Mouse (Mus musculus) heart, adult 2 months (tissue): ENCODE data around the gene Gramd1b.

Source experiments
- CTCF ChIP-seq: fragments of 200-600 bp; IDR thresholded peaks from 2 replicates; pipeline ENCODE4 v1.8.1; 2022; ENCODE audit warnings: antibody characterized with exemption, mild to moderate bottlenecking, moderate library complexity
- POLR2A ChIP-seq: fragments of 200-500 bp; IDR thresholded peaks from 2 replicates; pipeline ENCODE4 v1.6.1; 2011; ENCODE audit warnings: mild to moderate bottlenecking, low read depth, low read length, control low read depth; ENCODE audit not compliant: insufficient read depth

DNA sequence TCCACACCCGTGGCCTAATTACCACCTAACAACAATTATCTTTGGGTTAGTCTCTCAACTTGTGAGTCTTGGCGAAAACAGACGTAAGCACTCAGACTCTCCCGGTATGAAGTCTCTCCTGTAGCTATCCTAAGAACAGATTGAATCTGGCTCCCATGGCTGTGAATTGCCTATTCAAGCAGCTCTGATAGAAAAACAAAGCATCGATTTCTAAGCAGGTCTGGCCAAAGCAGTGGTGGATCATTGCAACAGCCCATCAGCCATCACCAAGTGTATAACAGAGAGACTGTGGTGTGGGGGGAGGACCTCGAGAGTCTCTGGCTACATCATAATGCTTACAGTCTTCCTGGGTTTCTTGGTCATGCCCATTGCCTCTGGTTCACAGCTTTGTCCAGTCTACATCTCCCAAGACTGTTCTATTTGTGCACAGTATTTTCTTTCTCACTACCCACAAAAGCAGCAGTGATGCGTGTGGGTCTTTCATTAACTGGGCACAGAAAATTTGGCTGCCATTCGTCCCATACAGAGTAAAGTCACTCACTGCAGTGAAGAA, 8.5 kb upstream of the Gramd1b start:
- TF ChIP-seq POLR2A (no peak), CTCF (no peak)
